Mouse (Mus musculus) embryonic facial prominence, embryonic 10.5 days (tissue): Measurements from ENCODE around the gene Tspan17. TPM values are rescaled to one million over a fixed set of nuclear protein-coding genes. Genes with fewer than 3 reads are reported as not detected.

Source experiments
- DNase-seq: peaks from one replicate; pipeline ENCODE4 v3.0.0-alpha.2; 2017; ENCODE audit warnings: low spot score
- H3K27ac ChIP-seq: fragments of 300-500 bp; sonication (generic); replicated peaks from 2 replicates; pipeline ENCODE4 v1.5.1; 2016; ENCODE audit warnings: mild to moderate bottlenecking
- H3K27me3 ChIP-seq: fragments of 300-500 bp; sonication (generic); replicated peaks from 2 replicates; pipeline ENCODE4 v1.6.1; 2016; ENCODE audit warnings: low read depth, mild to moderate bottlenecking; ENCODE audit not compliant: poor library complexity, severe bottlenecking
- H3K36me3 ChIP-seq: fragments of 300-500 bp; sonication (generic); replicated peaks from 2 replicates; pipeline ENCODE4 v1.6.1; 2016; ENCODE audit warnings: mild to moderate bottlenecking, moderate library complexity
- H3K4me1 ChIP-seq: fragments of 300-500 bp; sonication (generic); 2 replicates; pipeline ENCODE4 v1.6.1; 2016
- H3K4me3 ChIP-seq: fragments of 300-500 bp; sonication (generic); 2 replicates; pipeline ENCODE4 v1.5.1; 2016; ENCODE audit warnings: mild to moderate bottlenecking, moderate library complexity
- H3K9me3 ChIP-seq: fragments of 300-500 bp; sonication (generic); 2 replicates; pipeline ENCODE4 v1.6.1; 2016; ENCODE audit warnings: mild to moderate bottlenecking
- WGBS: fragments of 180-500 bp; shearing (Covaris S2); methylation state at CpG from one replicate; pipeline ENCODE4 v1.1.7; 2016; 5-methylcytosine and 5-hydroxymethylcytosine counted together
- polyA plus RNA-seq: library from polyadenylated mRNA; unstranded; fragments of >200 nt; fragmentation: Nextera tagmentation; extraction: Ambion mirVana; gene quantifications from 2 replicates; pipeline ENCODE4 v1.2.1, GENCODE M21; 2016

Tspan17 gene
- polyA plus RNA-seq, 1 experiment from 2014 or later: 10.9 TPM

DNA sequence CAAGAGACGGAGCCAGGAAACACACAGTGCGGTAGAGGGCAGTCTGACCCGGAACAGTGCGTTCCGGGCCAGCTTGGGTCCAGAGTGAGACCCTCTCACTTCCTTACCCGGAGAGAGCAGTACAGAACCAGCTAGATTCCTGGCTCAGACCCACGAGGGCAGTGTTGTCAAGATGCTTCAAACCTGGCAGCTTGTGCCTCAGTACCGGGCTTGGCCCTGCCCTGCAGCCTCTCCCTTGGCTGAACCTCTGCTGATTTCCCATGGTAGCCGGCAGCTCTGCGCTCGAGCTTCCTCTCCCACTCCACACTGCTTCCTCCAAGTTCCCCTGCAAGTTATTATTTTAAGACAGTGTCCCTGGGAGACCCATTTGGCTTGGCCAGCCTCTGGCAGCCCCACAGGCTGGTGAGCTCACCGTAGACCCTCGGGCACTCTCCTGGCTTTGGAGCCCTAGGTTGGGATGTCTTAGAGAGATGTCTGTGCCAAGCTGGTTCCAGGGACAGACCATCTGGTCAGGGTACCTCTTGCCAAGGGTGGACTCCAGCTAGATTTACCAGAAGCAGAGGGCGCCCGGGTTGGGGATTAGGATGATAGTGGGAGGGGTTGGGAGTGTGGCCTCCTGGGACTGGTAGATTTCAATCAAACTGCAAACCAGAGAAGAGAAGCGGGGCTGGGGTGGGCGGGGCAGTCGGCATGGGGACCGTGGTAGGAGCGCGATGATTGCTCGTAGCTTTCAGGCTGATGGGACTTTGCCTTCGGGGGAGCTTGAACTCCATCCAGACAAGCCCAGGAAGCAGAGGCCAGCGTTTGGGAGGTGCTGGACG is 35.1 kb downstream of the Tspan17 start:
- DNase-seq: peak; percentile 40
- Histone ChIP-seq H3K9me3 (no peaks in the 10 kb centered on the region), H3K27me3 (peaks cover 29% of the 10 kb centered on the region), H3K27ac (peak overlapping the region; percentile 48), H3K36me3 (no peaks in the 10 kb centered on the region), H3K4me1 (peaks cover 18% of the 10 kb centered on the region), H3K4me3 (peak overlapping the region; percentile 47)
- WGBS: 20% methylated on average over 25 of the region's 25 CpGs

DNA sequence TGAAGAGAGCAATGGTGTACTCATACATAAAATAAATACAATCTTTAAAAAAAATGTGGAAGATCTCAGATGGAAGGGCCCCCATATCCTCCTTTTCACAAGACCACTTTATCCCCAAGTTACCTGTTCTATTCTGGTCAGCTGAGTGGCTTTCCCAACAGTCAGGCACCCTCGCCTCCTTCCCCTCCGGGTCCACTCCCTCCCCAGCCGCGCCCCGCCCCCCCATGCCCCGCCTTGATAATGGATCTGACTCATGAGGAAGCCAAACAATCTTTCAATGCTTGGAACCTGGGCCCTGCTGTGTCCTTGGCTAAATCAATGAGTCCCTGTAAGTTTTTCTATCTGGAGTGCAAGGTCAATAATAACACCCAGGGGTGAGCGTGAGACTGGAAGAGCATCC is 38.8 kb downstream of the Tspan17 start:
- 69% methylated on average over 7 of the region's 7 CpGs for WGBS
- H3K9me3 ChIP-seq: no peaks in the 10 kb centered on the region
- no peak overlapping the region for H3K4me3 ChIP-seq
- H3K36me3 ChIP-seq: no peaks in the 10 kb centered on the region
- DNase-seq: no peak
- H3K27ac ChIP-seq: no peak overlapping the region
- peaks cover 21% of the 10 kb centered on the region; the same call in 1 of the 2 replicates for H3K27me3 ChIP-seq
- H3K4me1 ChIP-seq: peaks cover 22% of the 10 kb centered on the region

DNA sequence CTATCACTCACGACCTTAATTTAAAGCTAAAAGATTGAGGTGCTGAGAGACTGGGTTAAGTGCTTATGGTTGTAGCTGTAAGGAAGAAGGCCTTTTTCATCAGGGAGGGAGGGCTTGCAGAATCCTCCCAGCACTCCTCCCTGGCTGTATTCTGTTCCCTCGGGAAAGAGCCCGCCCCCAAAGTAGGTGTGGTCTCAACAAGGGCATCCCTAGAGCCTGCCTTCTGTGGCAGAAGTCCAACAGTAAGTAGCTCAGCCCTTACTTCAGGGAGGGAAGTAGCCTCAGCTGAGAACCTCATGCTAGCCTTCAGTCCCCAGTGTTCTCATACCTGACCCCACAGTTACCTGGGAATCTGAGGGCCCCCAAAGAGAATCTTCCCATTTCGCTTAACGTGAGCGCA is 39.3 kb downstream of the Tspan17 start:
- Histone ChIP-seq H3K36me3 (no peaks in the 10 kb centered on the region), H3K27ac (no peak overlapping the region), H3K9me3 (no peaks in the 10 kb centered on the region), H3K4me3 (no peak overlapping the region), H3K4me1 (peaks cover 22% of the 10 kb centered on the region), H3K27me3 (peaks cover 15% of the 10 kb centered on the region; the same call in 1 of the 2 replicates)
- DNase-seq: no peak
- 59% methylated on average over 6 of the region's 6 CpGs for WGBS

DNA sequence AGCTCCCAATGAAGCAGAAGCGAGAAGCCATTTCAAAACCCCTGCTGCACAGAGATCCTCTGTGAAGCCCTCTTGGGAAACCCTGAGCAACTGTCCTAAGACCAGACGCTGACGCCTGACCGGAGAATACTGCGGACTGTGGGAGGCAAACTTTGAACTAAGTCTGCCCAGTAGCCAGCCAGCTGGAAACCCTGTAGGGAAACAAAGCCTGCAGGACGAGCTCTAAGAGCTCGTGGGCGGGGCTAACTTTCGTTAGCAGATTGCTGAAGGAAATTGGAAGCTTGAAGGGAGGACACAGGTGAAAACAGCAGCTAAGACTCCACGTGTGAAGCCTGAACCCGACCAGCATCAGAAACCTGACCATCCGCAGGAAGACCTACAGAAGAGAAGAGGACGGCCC is 40.3 kb downstream of the Tspan17 start:
- Histone ChIP-seq H3K4me3 (0 out of 2 replicates have a peak overlapping the region, but pooled peaks have one; percentile 25), H3K9me3 (no peaks in the 10 kb centered on the region), H3K27ac (no peak overlapping the region), H3K36me3 (no peaks in the 10 kb centered on the region), H3K4me1 (peaks cover 16% of the 10 kb centered on the region), H3K27me3 (peaks cover 6% of the 10 kb centered on the region; the same call in 1 of the 2 replicates)
- 4% methylated on average over 13 of the region's 13 CpGs for WGBS
- DNase-seq: peak; percentile 21

DNA sequence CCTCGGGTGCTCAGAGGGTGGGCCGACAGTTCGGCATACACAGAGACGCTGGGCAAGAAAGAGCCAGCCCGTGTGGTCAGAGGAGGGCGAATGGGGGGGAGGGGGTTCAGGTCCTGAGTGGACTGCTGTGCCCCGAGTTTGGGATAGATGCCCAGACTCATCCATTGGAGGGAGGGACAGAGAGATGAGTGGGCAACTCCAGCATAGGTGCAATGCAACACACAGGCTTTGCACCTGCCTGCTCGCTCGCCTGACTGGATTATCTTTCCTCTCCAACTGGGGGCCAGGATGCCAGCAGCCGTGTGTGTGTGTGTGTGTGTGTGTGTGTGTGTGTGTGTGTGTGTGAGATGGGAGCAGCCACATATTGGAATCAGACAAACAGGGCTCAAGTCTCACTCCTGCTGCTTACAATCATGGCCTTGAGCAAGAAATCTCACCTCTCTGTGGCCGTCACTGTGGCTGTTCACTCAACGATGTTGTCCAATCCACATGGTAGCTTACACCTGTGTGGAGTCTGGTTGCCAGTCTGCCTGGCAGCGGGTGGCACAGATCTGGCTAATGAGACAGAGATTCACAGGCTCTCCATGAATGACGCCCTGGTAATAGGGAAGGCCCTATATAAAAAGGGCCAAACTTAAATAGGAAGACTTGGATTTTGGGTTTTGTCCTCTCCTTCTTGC is 47.3 kb downstream of the Tspan17 start:
- Histone ChIP-seq H3K4me1 (peaks cover 14% of the 10 kb centered on the region), H3K36me3 (no peaks in the 10 kb centered on the region), H3K4me3 (no peak overlapping the region), H3K27ac (no peak overlapping the region), H3K27me3 (peaks cover 9% of the 10 kb centered on the region; the same call in 1 of the 2 replicates), H3K9me3 (no peaks in the 10 kb centered on the region)
- WGBS: 86% methylated on average over 14 of the region's 14 CpGs
- no peak for DNase-seq

DNA sequence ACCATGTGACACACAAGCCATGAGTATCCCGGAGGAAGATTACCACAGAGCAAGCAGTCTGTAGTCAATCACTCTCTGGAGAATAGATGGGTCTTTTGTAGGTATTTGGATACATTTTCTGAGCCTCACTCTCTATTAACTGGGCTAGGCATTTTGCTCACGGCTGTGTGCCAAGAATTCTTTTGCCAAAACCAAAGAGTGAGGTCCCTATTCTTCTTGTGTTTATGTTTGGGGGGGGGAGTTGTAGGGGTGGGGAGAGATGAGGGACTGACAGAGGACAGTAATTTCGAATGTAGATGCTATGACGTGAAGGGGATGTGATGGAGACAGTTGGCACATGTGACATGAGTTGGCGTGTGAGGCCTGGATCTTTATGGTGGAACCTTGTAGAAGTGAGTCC is 47.9 kb downstream of the Tspan17 start:
- Histone ChIP-seq H3K27me3 (peaks cover 9% of the 10 kb centered on the region; the same call in 1 of the 2 replicates), H3K36me3 (no peaks in the 10 kb centered on the region), H3K4me3 (no peak overlapping the region), H3K27ac (no peak overlapping the region), H3K9me3 (peaks cover under 1% of the 10 kb centered on the region; the same call in 1 of the 2 replicates), H3K4me1 (peaks cover 14% of the 10 kb centered on the region)
- 80% methylated on average over 5 of the region's 5 CpGs for WGBS
- no peak for DNase-seq

DNA sequence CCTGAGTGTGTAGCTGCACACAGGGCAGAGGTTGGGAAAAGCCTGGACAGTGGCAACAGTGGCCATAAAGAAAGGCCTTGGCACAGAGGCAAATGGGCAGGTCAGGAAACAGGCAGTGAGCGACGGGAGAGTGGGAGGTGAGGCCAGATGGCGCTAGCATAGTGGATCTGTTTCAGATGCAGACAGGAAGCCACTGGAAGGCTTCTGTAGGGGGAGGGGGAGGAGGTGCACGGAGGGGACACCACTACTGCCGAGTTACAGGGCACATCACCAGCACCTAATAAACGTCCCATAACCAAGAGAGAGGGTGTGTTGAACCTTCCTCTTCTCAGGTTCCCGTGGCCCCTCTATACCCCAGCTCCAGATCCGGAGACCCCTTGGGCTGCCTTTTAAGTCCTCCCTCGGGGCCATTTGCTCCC is 48.3 kb downstream of the Tspan17 start:
- whole genome bisulfite sequencing: 21% methylated on average over 9 of the region's 9 CpGs
- peaks cover 3% of the 10 kb centered on the region; the same call in 1 of the 2 replicates for H3K9me3 ChIP-seq
- peak overlapping the region; percentile 31; the same call in 1 of the 2 replicates for H3K27ac ChIP-seq
- H3K4me3 ChIP-seq: peak overlapping the region; percentile 21; the same call in 1 of the 2 replicates
- H3K27me3 ChIP-seq: peaks cover 9% of the 10 kb centered on the region; the same call in 1 of the 2 replicates
- H3K4me1 ChIP-seq: peaks cover 14% of the 10 kb centered on the region
- H3K36me3 ChIP-seq: no peaks in the 10 kb centered on the region
- DNase-seq: peak; percentile 34

DNA sequence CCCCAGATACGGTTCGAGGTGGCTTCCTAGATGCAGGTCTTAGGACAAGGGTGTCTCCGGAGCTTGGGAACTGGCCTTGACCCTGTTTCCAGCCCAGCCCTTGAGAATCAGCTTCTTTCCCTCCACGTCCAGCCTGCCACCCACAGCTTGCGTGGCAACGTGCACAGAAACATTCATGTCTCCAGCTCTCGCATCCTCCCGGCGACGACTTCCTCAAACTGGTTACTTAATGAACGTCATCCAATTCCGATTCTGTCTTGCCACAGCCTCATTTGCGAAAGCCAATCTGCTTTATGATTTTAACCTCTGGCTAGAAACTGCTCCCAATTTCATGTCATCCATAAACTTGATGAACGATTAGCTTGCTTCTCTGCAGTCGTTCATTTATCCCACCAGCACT is 49.4 kb downstream of the Tspan17 start:
- Histone ChIP-seq H3K27ac (no peak overlapping the region), H3K4me1 (peaks cover 14% of the 10 kb centered on the region), H3K36me3 (no peaks in the 10 kb centered on the region), H3K4me3 (no peak overlapping the region), H3K27me3 (peaks cover 9% of the 10 kb centered on the region; the same call in 1 of the 2 replicates), H3K9me3 (peaks cover 3% of the 10 kb centered on the region; the same call in 1 of the 2 replicates)
- 86% methylated on average over 15 of the region's 15 CpGs for WGBS
- DNase-seq: no peak

DNA sequence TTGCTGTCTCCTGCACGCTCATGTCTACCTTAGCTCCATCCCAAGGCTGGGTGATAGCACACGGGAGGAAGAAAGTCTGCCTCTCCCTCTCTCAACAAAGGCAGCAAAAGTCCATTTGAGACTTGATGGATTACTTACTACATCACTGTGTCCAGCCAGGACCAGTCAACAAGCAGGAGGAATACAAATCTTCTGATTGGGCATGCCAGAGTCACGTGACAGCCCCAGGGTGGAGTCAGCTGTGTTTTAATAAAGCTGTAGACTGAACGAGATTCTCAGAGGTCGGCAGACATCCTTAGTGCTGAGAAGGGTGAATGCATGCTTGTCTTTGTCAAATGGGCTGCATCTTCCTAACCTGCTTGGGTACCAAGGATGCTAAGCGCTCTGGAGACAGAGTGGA is 50.0 kb downstream of the Tspan17 start:
- 76% methylated on average over 6 of the region's 6 CpGs for WGBS
- H3K4me1 ChIP-seq: peaks cover 14% of the 10 kb centered on the region
- peaks cover 9% of the 10 kb centered on the region; the same call in 1 of the 2 replicates for H3K27me3 ChIP-seq
- H3K4me3 ChIP-seq: no peak overlapping the region
- no peak for DNase-seq
- H3K9me3 ChIP-seq: peaks cover 3% of the 10 kb centered on the region; the same call in 1 of the 2 replicates
- no peaks in the 10 kb centered on the region for H3K36me3 ChIP-seq
- H3K27ac ChIP-seq: no peak overlapping the region

DNA sequence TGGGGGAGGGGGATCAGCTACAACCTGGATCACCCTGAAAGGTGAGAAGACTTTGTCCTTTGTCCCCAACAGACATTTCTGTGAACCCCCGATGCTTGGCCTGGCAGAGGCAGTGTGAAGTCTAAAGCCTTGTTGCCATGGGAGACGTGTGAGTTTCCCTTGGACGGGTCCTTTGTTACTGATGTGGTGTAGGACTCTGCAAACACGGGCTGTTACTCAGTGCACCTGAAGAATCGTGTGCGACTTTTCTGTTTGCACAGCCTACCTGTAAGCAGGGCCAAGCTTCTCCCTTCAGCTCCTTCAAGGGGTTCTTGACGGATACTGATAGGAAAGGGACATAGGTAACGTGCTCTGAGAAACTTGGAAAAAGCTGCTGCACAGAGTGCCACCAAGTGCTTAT is 55.4 kb downstream of the Tspan17 start:
- Histone ChIP-seq H3K27me3 (no peaks in the 10 kb centered on the region), H3K9me3 (peaks cover 3% of the 10 kb centered on the region; the same call in 1 of the 2 replicates), H3K4me1 (peaks cover 14% of the 10 kb centered on the region), H3K36me3 (no peaks in the 10 kb centered on the region), H3K4me3 (no peak overlapping the region), H3K27ac (no peak overlapping the region)
- DNase-seq: no peak
- 54% methylated on average over 8 of the region's 8 CpGs for WGBS
